Mouse (Mus musculus): Measurements from ENCODE around the gene Csnk2b.

DNA sequence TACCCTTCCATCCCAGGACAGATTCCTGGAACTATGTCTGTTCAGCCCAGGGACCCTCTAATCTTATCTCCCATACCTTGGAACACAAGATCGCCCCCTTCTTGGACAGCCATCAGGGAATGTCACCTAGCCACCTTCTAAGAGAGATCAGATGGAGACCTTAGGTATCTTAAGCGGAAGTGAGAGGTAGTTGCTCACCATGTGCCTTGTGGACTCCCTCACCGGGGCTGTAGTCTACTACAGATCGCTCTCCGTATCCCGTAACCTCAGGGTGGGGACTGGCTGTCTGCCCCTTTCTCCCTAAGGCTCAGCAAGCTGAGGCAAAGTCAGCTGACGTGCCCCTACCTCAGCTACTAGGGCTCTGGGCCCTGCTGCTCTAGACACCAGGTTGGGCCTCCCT lies 17.8 kb downstream of the Csnk2b start:
- TF ChIP-seq GATA1 (IDR thresholded peaks at IDR 0.05; ENCODE audit: borderline replicate concordance, low read length): no peak
- no peak for TF ChIP-seq FLI1 (IDR thresholded peaks at IDR 0.05; ENCODE audit: low read length)

All from megakaryocyte, embryonic 14.5 days (primary cell).